Mouse (Mus musculus): ENCODE measurements around the gene Pdss1. TPM values are rescaled to one million over a fixed set of nuclear protein-coding genes. Genes with fewer than 3 reads are reported as not detected.

Gene Pdss1
- total RNA-seq (2023) = 10 to 100 TPM; 10.1 to 12.8 TPM

GRCm38 (mm10) chr2:22895282-22896273 is at the start of gene Pdss1:
Gene Pdss1 (plus strand): TSS chr2:22895522.

Other genes with a start within 250 kb of the Pdss1 start
- 100 to 1,000 TPM; 218 to 220 TPM for gene Apbb1ip, start 121.4 kb upstream of the Pdss1 start, total RNA-seq (2023)
- gene Abi1, start 144.7 kb downstream of the Pdss1 start, total RNA-seq (2023) = 100 to 1,000 TPM; 155 to 163 TPM
- gene Acbd5, start 172.6 kb downstream of the Pdss1 start, total RNA-seq (2023) = 10 to 100 TPM; 57.2 to 74.4 TPM

Measured in T-cell, adult 66 days (primary cell).